Mouse (Mus musculus) C2C12 (cell line): Measurements from ENCODE around the gene Ror2.

ENCODE experiments used
- CEBPB ChIP-seq: IDR thresholded peaks from one replicate; pipeline ENCODE4 v1.6.1; 2011; ENCODE audit warnings: low read depth, mild to moderate bottlenecking, control low read depth, moderate library complexity
- CTCF ChIP-seq: IDR thresholded peaks from one replicate; pipeline ENCODE4 v1.5.1; 2011; ENCODE audit not compliant: control insufficient read depth, insufficient read depth, insufficient read length
- MAX ChIP-seq: IDR thresholded peaks from one replicate; pipeline ENCODE4 v1.6.1; 2011; ENCODE audit warnings: mild to moderate bottlenecking, control low read depth
- MYOG ChIP-seq: IDR thresholded peaks from one replicate; pipeline ENCODE4 v1.6.1; 2011; ENCODE audit not compliant: control insufficient read depth, insufficient read length; ENCODE audit errors: extremely low read depth
- USF1 ChIP-seq: IDR thresholded peaks from one replicate; pipeline ENCODE4 v1.6.1; 2011; ENCODE audit warnings: low read depth, mild to moderate bottlenecking, control low read depth, moderate library complexity

DNA sequence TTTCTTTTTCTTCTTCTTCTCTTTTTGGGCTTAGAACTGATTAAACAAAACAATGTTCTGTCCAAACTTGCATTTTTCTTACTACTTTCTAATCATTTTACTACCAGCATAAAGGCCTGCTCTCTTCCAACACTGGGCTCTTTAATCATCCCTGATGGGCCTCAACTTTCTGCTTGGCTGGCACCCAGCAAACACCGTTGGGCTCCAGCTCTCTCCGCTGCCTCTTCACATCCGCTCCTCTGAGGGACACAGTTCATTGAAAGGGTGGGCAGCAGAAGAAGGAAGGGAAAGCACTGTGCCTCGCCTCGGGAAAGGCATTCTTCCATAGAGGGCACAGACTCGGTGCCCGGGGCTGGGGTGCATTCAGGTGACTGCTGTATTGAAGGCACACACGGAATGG lies 41.8 kb downstream of the Ror2 start:
- TF ChIP-seq MYOG (no peak), CTCF (no peak), CEBPB (no peak), MAX (no peak), USF1 (no peak)
